Comparison of ENCODE assay signal across 27 mouse cellular contexts in the genomic region with DNA sequence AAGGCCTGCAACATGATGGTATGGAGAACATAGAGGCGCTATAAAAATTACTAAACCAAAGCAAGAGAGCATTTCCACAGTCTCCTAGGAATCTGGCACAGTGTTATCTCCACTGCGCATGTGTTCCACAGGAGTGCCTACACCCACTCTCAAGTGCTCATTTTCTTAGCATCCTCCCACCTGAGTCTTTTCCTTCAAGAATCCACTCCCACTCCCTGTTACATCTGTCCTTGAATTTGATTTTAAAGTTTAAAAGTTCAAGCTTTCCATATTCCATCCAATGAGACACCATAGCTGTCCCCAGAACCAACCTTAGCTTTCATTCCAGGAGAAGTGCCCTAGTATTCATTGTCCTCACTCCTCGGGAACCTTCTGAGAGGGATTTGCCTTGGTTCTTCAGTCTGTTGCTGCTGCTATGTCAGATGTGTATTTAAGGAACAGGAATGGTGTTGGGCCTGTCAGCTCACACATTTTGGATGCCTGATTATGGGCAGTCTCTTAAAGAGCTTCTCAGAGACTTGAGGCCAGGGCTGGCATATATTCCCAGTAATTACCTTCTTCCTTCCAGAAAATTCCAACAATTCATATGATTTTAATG. TPM values are rescaled to one million over a fixed set of nuclear protein-coding genes. Genes with fewer than 3 reads are reported as not detected.
DNase-seq lines count a peak whose midpoint lies in the region; ATAC-seq and TF ChIP-seq lines count a peak whose summit lies in the region.
"Had no signal": no experiment of that assay in that cellular context is flagged by ENCODE, and none has a peak within 500 bp of the region (broad histone marks: within the 10 kb centered on the region; RNA-seq: fewer than 3 reads in every experiment).

No protein-coding gene starts in this region.

- no peaks in the 10 kb centered on the region for H3K4me1 ChIP-seq in hindbrain, postnatal 0 days (ENCODE audit: insufficient read depth, low read length)
- H3K4me1 ChIP-seq: embryonic facial prominence, embryonic 10.5 days; forebrain, embryonic 10.5 days; heart, embryonic 12.5 days; hindbrain, embryonic 10.5 days; kidney, embryonic 15.5 days; limb, embryonic 15.5 days; liver, embryonic 15.5 days; lung, embryonic 15.5 days; midbrain, embryonic 15.5 days; neural tube, embryonic 12.5 days had no signal

- no peak overlapping the region for H3K4me2 ChIP-seq in hindbrain, postnatal 0 days (ENCODE audit: low read depth, low read length)
- H3K4me2 ChIP-seq: heart, embryonic 12.5 days; kidney, embryonic 15.5 days; limb, embryonic 15.5 days; liver, embryonic 15.5 days; lung, embryonic 15.5 days; midbrain, embryonic 15.5 days; neural tube, embryonic 12.5 days had no signal

- no peak overlapping the region for H3K4me3 ChIP-seq in hindbrain, postnatal 0 days (ENCODE audit: low read length)
- H3K4me3 ChIP-seq: embryonic facial prominence, embryonic 10.5 days; forebrain, embryonic 10.5 days; heart, embryonic 12.5 days; hindbrain, embryonic 10.5 days; kidney, embryonic 15.5 days; limb, embryonic 15.5 days; liver, embryonic 15.5 days; lung, embryonic 15.5 days; midbrain, embryonic 15.5 days; neural tube, embryonic 12.5 days had no signal

- no peak overlapping the region for H3K9ac ChIP-seq in hindbrain, postnatal 0 days (replicated peaks; ENCODE audit: low read length)
- H3K9ac ChIP-seq: heart, embryonic 12.5 days; kidney, embryonic 15.5 days; limb, embryonic 15.5 days; liver, embryonic 15.5 days; lung, embryonic 15.5 days; midbrain, embryonic 15.5 days; neural tube, embryonic 12.5 days had no signal

- DNase-seq in left cerebral cortex, adult 18-20 months (ENCODE audit: low spot score in 2 of 2) = peak; percentile 31 to 58
- DNase-seq in left cerebral cortex, postnatal 4 days = no peak
- DNase-seq in frontal cortex, postnatal 36 days (ENCODE audit: low spot score in 2 of 2) = peak; percentile 35 to 67
- DNase-seq in left cerebral cortex, postnatal 36 days (ENCODE audit: low spot score in 2 of 2) = peak; percentile 34 to 60
- DNase-seq in hindbrain, postnatal 0 days (ENCODE audit: low spot score) = no peak
- no peak for DNase-seq in layer of hippocampus, postnatal 10 days (ENCODE audit: low spot score in 2 of 2)
- DNase-seq in adrenal gland, postnatal 14 days = no peak
- DNase-seq: adrenal gland, postnatal 36 days; B cell, adult 2 months; cerebellum, adult 11 months; cerebellum, adult 9-11 months; heart, postnatal 10 days; kidney, postnatal 36 days; lung, postnatal 36 days had no signal

- no peak for ATAC-seq in hindbrain, postnatal 0 days
- ATAC-seq: forebrain, embryonic 16.5 days; intestine, postnatal 0 days; midbrain, embryonic 15.5 days had no signal

- no peaks in the 10 kb centered on the region for H3K27me3 ChIP-seq in hindbrain, postnatal 0 days (ENCODE audit: insufficient read depth, low read length)
- H3K27me3 ChIP-seq: heart, embryonic 12.5 days; kidney, embryonic 15.5 days; limb, embryonic 15.5 days; liver, embryonic 15.5 days; lung, embryonic 15.5 days; midbrain, embryonic 15.5 days; neural tube, embryonic 12.5 days had no signal

- H3K36me3 ChIP-seq in hindbrain, postnatal 0 days (ENCODE audit: insufficient read depth, low read length) = no peaks in the 10 kb centered on the region
- H3K36me3 ChIP-seq: embryonic facial prominence, embryonic 10.5 days; forebrain, embryonic 10.5 days; heart, embryonic 12.5 days; hindbrain, embryonic 10.5 days; kidney, embryonic 15.5 days; limb, embryonic 15.5 days; liver, embryonic 15.5 days; lung, embryonic 15.5 days; midbrain, embryonic 15.5 days; neural tube, embryonic 12.5 days had no signal

- no peaks in the 10 kb centered on the region for H3K9me3 ChIP-seq in hindbrain, postnatal 0 days (ENCODE audit: low read length)
- H3K9me3 ChIP-seq: embryonic facial prominence, embryonic 10.5 days; forebrain, embryonic 10.5 days; heart, embryonic 12.5 days; hindbrain, embryonic 10.5 days; kidney, embryonic 15.5 days; limb, embryonic 15.5 days; liver, embryonic 15.5 days; lung, embryonic 15.5 days; midbrain, embryonic 15.5 days; neural tube, embryonic 12.5 days had no signal

- TF ChIP-seq CTCF in hindbrain, postnatal 0 days (IDR thresholded peaks at IDR 0.05; ENCODE audit: low read depth) = no peak

- no peak overlapping the region for H3K27ac ChIP-seq in hindbrain, postnatal 0 days
- H3K27ac ChIP-seq: embryonic facial prominence, embryonic 10.5 days; forebrain, embryonic 10.5 days; hindbrain, embryonic 10.5 days; kidney, embryonic 15.5 days; limb, embryonic 15.5 days; liver, embryonic 15.5 days; lung, embryonic 15.5 days; midbrain, embryonic 15.5 days; neural tube, embryonic 12.5 days; stomach, postnatal 0 days had no signal

- intact Hi-C loops in left cerebral cortex, postnatal 4 days (cut with DNase I) = no loop called here
- intact Hi-C loops in left cerebral cortex, postnatal 36 days (cut with DNase I) = no loop called here

- WGBS in hindbrain, postnatal 0 days = 95% methylated on average over 3 of the region's 3 CpGs

RNA-seq across cellular contexts. Expression of a gene that starts 24.0 kb away (rescaled TPM):
- total RNA-seq in left cerebral cortex, adult 18-20 months (2021) = 1 to 10 TPM; 1.6 to 1.7 TPM
- total RNA-seq in left cerebral cortex, postnatal 4 days (2021) = 1 to 10 TPM; 2.2 to 2.3 TPM
- total RNA-seq in left cerebral cortex, postnatal 36 days (2021) = 1 to 10 TPM; 1.7 to 4.5 TPM
- 0.54 and 1.5 TPM in 2 replicates for total RNA-seq in hindbrain, postnatal 0 days (2014; rRNA removed)
- 1.7 and 2.1 TPM in 2 replicates for polyA plus RNA-seq in hindbrain, postnatal 0 days (2015; fragmentation: Nextera tagmentation; extraction: Ambion mirVana)
- total RNA-seq in layer of hippocampus, postnatal 10 days (2021) = 1 to 10 TPM; 3.7 to 4.0 TPM
- 13.1 and 18.3 TPM in 2 replicates for total RNA-seq in adrenal gland, postnatal 14 days (2021)
- polyA plus RNA-seq: embryonic facial prominence, embryonic 10.5 days; forebrain, embryonic 10.5 days; heart, embryonic 12.5 days; hindbrain, embryonic 10.5 days; neural tube, embryonic 12.5 days had no signal

Comparison
In these comparisons a context has a peak if more than half of its experiments do, and no peak if none do; other contexts are left out.
1. DNase-seq: peak in left cerebral cortex, adult 18-20 months (2 of 2), frontal cortex, postnatal 36 days (2 of 2) and left cerebral cortex, postnatal 36 days (2 of 2); none in left cerebral cortex, postnatal 4 days (single experiment), hindbrain, postnatal 0 days (single experiment), layer of hippocampus, postnatal 10 days (0 of 2) and adrenal gland, postnatal 14 days (single experiment).